Mouse (Mus musculus) olfactory bulb, adult 2 months (tissue): Measurements from ENCODE around the gene Pcp4. TPM values are rescaled to one million over a fixed set of nuclear protein-coding genes. Genes with fewer than 3 reads are reported as not detected.
A peak's percentile ranks its signal among the peaks of the same experiment; 100 is the strongest.

Experiments used
- H3K27ac ChIP-seq: fragments of 200-500 bp; 2 replicates; pipeline ENCODE4 v1.5.1; 2012; ENCODE audit warnings: low read depth, low read length; ENCODE audit not compliant: insufficient read depth
- H3K4me1 ChIP-seq: fragments of 200-500 bp; 2 replicates; pipeline ENCODE4 v1.6.1; 2012; ENCODE audit warnings: low read length; ENCODE audit not compliant: control insufficient read depth, insufficient read depth
- H3K4me3 ChIP-seq: fragments of 200-500 bp; 2 replicates; pipeline ENCODE4 v1.5.1; 2012; ENCODE audit warnings: mild to moderate bottlenecking, low read depth, low read length, moderate library complexity; ENCODE audit not compliant: insufficient read depth
- CTCF ChIP-seq: fragments of 200-500 bp; IDR thresholded peaks from 2 replicates; pipeline ENCODE4 v1.5.1; 2012; ENCODE audit warnings: low read depth, mild to moderate bottlenecking, low read length, moderate library complexity; ENCODE audit not compliant: insufficient read depth
- POLR2A ChIP-seq: fragments of 200-500 bp; IDR thresholded peaks from 2 replicates; pipeline ENCODE4 v1.6.1; 2012; ENCODE audit warnings: mild to moderate bottlenecking, low read depth, low read length, moderate library complexity; ENCODE audit not compliant: insufficient read depth
- WGBS: fragments of 180-500 bp; shearing (Covaris S2); methylation state at CpG from one replicate; pipeline ENCODE4 v1.1.7; 2018; 5-methylcytosine and 5-hydroxymethylcytosine counted together
- polyA plus RNA-seq: library from polyadenylated mRNA; stranded (reverse); fragments of >200 nt; gene quantifications from 2 replicates; pipeline ENCODE4 v1.2.4, GENCODE M21; 2012; ENCODE audit warnings: low replicate concordance; ENCODE audit not compliant: missing spikeins, insufficient read depth, insufficient read length

Gene Pcp4
- polyA plus RNA-seq, 1 experiment = 1,492 TPM

GRCm38 (mm10) chr16:96472816-96473215, 5.4 kb downstream of the Pcp4 start:
- peak overlapping the region; percentile 8; the same call in 1 of the 2 replicates for H3K4me3 ChIP-seq

GRCm38 (mm10) chr16:96474185-96474584, 6.8 kb downstream of the Pcp4 start:
- WGBS = 63% methylated on average over 3 of the region's 3 CpGs
- TF ChIP-seq CTCF = no peak
- no peak for TF ChIP-seq POLR2A
- H3K27ac ChIP-seq = no peak overlapping the region
- H3K4me1 ChIP-seq = peaks cover 13% of the 10 kb centered on the region; the same call in 1 of the 2 replicates
- H3K4me3 ChIP-seq = no peak overlapping the region

More at GRCm38 (mm10) chr16:96472816-96473215, 5.4 kb downstream of the Pcp4 start:
- WGBS = 48% methylated on average over 7 of the region's 7 CpGs
- Histone ChIP-seq H3K27ac (no peak overlapping the region), H3K4me1 (peaks cover 19% of the 10 kb centered on the region; the same call in 1 of the 2 replicates)
- TF ChIP-seq POLR2A (no peak), CTCF (no peak)

- TF ChIP-seq CTCF (no peak), POLR2A (no peak)
- Histone ChIP-seq H3K27ac (no peak overlapping the region), H3K4me3 (no peak overlapping the region), H3K4me1 (peaks cover 7% of the 10 kb centered on the region)
- WGBS = 82% methylated on average over 4 of the region's 4 CpGs
Observed at GRCm38 (mm10) chr16:96481791-96482190, 14.4 kb downstream of the Pcp4 start.

GRCm38 (mm10) chr16:96487007-96487684, 19.7 kb downstream of the Pcp4 start:
- TF ChIP-seq CTCF = no peak
- no peak for TF ChIP-seq POLR2A
- WGBS = 44% methylated on average over 11 of the region's 11 CpGs
- peaks cover 2% of the 10 kb centered on the region; the same call in 1 of the 2 replicates for H3K4me1 ChIP-seq
- peak overlapping the region; percentile 53 for H3K27ac ChIP-seq
- H3K4me3 ChIP-seq = no peak overlapping the region

GRCm38 (mm10) chr16:96488038-96488437, 20.6 kb downstream of the Pcp4 start:
- Histone ChIP-seq H3K27ac (no peak overlapping the region), H3K4me3 (no peak overlapping the region), H3K4me1 (peaks cover 5% of the 10 kb centered on the region)
- TF ChIP-seq POLR2A = no peak
- 64% methylated on average over 5 of the region's 5 CpGs for WGBS

GRCm38 (mm10) chr16:96491530-96491929, 24.1 kb downstream of the Pcp4 start:
- Histone ChIP-seq H3K4me3 (no peak overlapping the region), H3K4me1 (peaks cover 17% of the 10 kb centered on the region), H3K27ac (no peak overlapping the region)
- 72% methylated on average over 3 of the region's 3 CpGs for WGBS
- TF ChIP-seq POLR2A = no peak
- no peak for TF ChIP-seq CTCF

GRCm38 (mm10) chr16:96494079-96494478, 26.7 kb downstream of the Pcp4 start:
- H3K27ac ChIP-seq = peak overlapping the region; percentile 52; the same call in 1 of the 2 replicates
- 25% methylated on average over 6 of the region's 6 CpGs for WGBS
- no peak overlapping the region for H3K4me3 ChIP-seq
- H3K4me1 ChIP-seq = peaks cover 23% of the 10 kb centered on the region
- TF ChIP-seq POLR2A (no peak), CTCF (no peak)

GRCm38 (mm10) chr16:96498951-96499350, 31.5 kb downstream of the Pcp4 start:
- WGBS = 55% methylated on average over 7 of the region's 7 CpGs
- H3K4me3 ChIP-seq = no peak overlapping the region
- H3K27ac ChIP-seq = peak overlapping the region; percentile 5; the same call in 1 of the 2 replicates
- H3K4me1 ChIP-seq = peaks cover 26% of the 10 kb centered on the region
- no peak for TF ChIP-seq POLR2A
- no peak for TF ChIP-seq CTCF

- WGBS = 53% methylated on average over 6 of the region's 6 CpGs
- TF ChIP-seq POLR2A (no peak), CTCF (no peak)
- 0 out of 2 replicates have a peak overlapping the region, but pooled peaks have one; percentile 34 for H3K27ac ChIP-seq
- peaks cover 20% of the 10 kb centered on the region for H3K4me1 ChIP-seq
- H3K4me3 ChIP-seq = no peak overlapping the region
Observed at GRCm38 (mm10) chr16:96501241-96501640, 33.8 kb downstream of the Pcp4 start.
